Mouse (Mus musculus) myocyte (in vitro differentiated cells): ENCODE data around the gene R3hdm4. TPM values are rescaled to one million over a fixed set of nuclear protein-coding genes. Genes with fewer than 3 reads are reported as not detected.
"Not testable (repeated sequence)": the region's sequence is repeated elsewhere in the genome, so short reads cannot be mapped to it uniquely, and the experiment has no call there.

Source experiments
- H3K27me3 ChIP-seq: one replicate; pipeline ENCODE4 v1.6.1; 2011; ENCODE audit not compliant: control insufficient read depth, insufficient read depth, insufficient read length
- H3K36me3 ChIP-seq: one replicate; pipeline ENCODE4 v1.6.1; 2011; ENCODE audit not compliant: control insufficient read depth, insufficient read depth
- H3K4me2 ChIP-seq: one replicate; pipeline ENCODE4 v1.6.1; 2011; ENCODE audit warnings: low read depth, control low read depth
- H3K4me3 ChIP-seq: one replicate; pipeline ENCODE4 v1.5.1; 2011; ENCODE audit warnings: mild to moderate bottlenecking, control low read depth, moderate library complexity
- H3K79me2 ChIP-seq: one replicate; pipeline ENCODE4 v1.6.1; 2011; ENCODE audit not compliant: control insufficient read depth, insufficient read depth
- H3ac ChIP-seq: one replicate; pipeline ENCODE4 v1.6.1; 2011; ENCODE audit not compliant: control insufficient read depth, insufficient read length
- CEBPB ChIP-seq: IDR thresholded peaks from 2 replicates; pipeline ENCODE4 v1.6.1; 2011; ENCODE audit warnings: mild to moderate bottlenecking, moderate library complexity; ENCODE audit not compliant: poor library complexity, insufficient read depth, severe bottlenecking
- E2F4 ChIP-seq: IDR thresholded peaks from one replicate; pipeline ENCODE4 v1.6.1; 2011; ENCODE audit warnings: mild to moderate bottlenecking, control low read depth, moderate library complexity; ENCODE audit not compliant: insufficient read depth
- MAX ChIP-seq: IDR thresholded peaks from one replicate; pipeline ENCODE4 v1.6.1; 2011; ENCODE audit warnings: low read depth, mild to moderate bottlenecking, control low read depth
- MYOD1 ChIP-seq, 3 experiments: IDR thresholded peaks; one replicate each; pipeline ENCODE4 v1.6.1; 2011; ENCODE audit warnings: control low read depth in 2 of 3, low read depth in 2 of 3, mild to moderate bottlenecking in 2 of 3, moderate library complexity in 1 of 3; ENCODE audit not compliant: insufficient read length in 2 of 3, control insufficient read depth in 1 of 3
- MYOG ChIP-seq, 3 experiments: IDR thresholded peaks; one replicate each; pipeline ENCODE4 v1.6.1; 2011; ENCODE audit warnings: control low read depth in 2 of 3, low read depth in 2 of 3, mild to moderate bottlenecking in 2 of 3; ENCODE audit not compliant: insufficient read length in 2 of 3, control insufficient read depth in 1 of 3, insufficient read depth in 1 of 3
- POLR2A ChIP-seq: IDR thresholded peaks from one replicate; pipeline ENCODE4 v1.6.1; 2011; ENCODE audit warnings: low read depth, mild to moderate bottlenecking, control low read depth, moderate library complexity; ENCODE audit not compliant: insufficient read length
- POLR2AphosphoS2 ChIP-seq: IDR thresholded peaks from one replicate; pipeline ENCODE4 v1.6.1; 2011; ENCODE audit warnings: low read depth, control low read depth; ENCODE audit not compliant: insufficient read length
- REST ChIP-seq: IDR thresholded peaks from one replicate; pipeline ENCODE4 v1.6.1; 2011; ENCODE audit warnings: mild to moderate bottlenecking, control low read depth, moderate library complexity; ENCODE audit not compliant: insufficient read depth, insufficient read length
- SRF ChIP-seq: IDR thresholded peaks from one replicate; pipeline ENCODE4 v1.6.1; 2011; ENCODE audit warnings: low read depth; ENCODE audit not compliant: control insufficient read depth, insufficient read length
- TCF12 ChIP-seq: IDR thresholded peaks from one replicate; pipeline ENCODE4 v1.6.1; 2011; ENCODE audit warnings: mild to moderate bottlenecking, control low read depth; ENCODE audit not compliant: poor library complexity, insufficient read depth, severe bottlenecking
- TCF3 ChIP-seq: IDR thresholded peaks from one replicate; pipeline ENCODE4 v1.6.1; 2011; ENCODE audit warnings: low read depth, control low read depth; ENCODE audit not compliant: insufficient read length
- USF1 ChIP-seq: IDR thresholded peaks from one replicate; pipeline ENCODE4 v1.6.1; 2011; ENCODE audit warnings: low read depth, mild to moderate bottlenecking, control low read depth, moderate library complexity
- polyA plus RNA-seq: library from polyadenylated mRNA; unstranded; fragments of >200 nt; fragmentation: generic; extraction: Trizol; gene quantifications from one replicate; pipeline ENCODE4 v1.2.1, GENCODE M21; 2012; ENCODE audit warnings: missing spikeins

The R3hdm4 gene
- polyA plus RNA-seq, 1 experiment: 69.0 TPM

- Histone ChIP-seq H3K27me3 (peaks cover 19% of the 10 kb centered on the region), H3K4me3 (no peak overlapping the region), H3ac (no peak overlapping the region), H3K4me2 (no peak overlapping the region), H3K36me3 (no peaks in the 10 kb centered on the region), H3K79me2 (no peaks in the 10 kb centered on the region)
- TF ChIP-seq E2F4: no peak
- no peak for TF ChIP-seq SRF
- no peak for TF ChIP-seq MYOG (IDR thresholded peaks at IDR 0.05; ENCODE audit: control insufficient read depth in 1 of 3, insufficient read depth in 1 of 3, insufficient read length in 2 of 3, low read depth in 2 of 3)
- TF ChIP-seq TCF12: no peak
- TF ChIP-seq CEBPB: no peak
- TF ChIP-seq REST: no peak
- TF ChIP-seq POLR2AphosphoS2: no peak
- TF ChIP-seq USF1: no peak
- TF ChIP-seq MAX: no peak
- TF ChIP-seq TCF3: no peak
- no peak for TF ChIP-seq POLR2A
- TF ChIP-seq MYOD1 (IDR thresholded peaks at IDR 0.05; ENCODE audit: control insufficient read depth in 1 of 3, insufficient read length in 2 of 3, low read depth in 2 of 3): no peak
Measured at GRCm38 (mm10) chr10:79889386-79889785, 31.6 kb downstream of the R3hdm4 start.

- Histone ChIP-seq H3K79me2 (no peaks in the 10 kb centered on the region), H3K4me3 (no peak overlapping the region), H3K4me2 (no peak overlapping the region), H3K27me3 (peaks cover 19% of the 10 kb centered on the region), H3ac (no peak overlapping the region), H3K36me3 (no peaks in the 10 kb centered on the region)
- no peak for TF ChIP-seq MYOD1 (IDR thresholded peaks at IDR 0.05; ENCODE audit: control insufficient read depth in 1 of 3, insufficient read length in 2 of 3, low read depth in 2 of 3)
- no peak for TF ChIP-seq SRF
- no peak for TF ChIP-seq REST
- TF ChIP-seq USF1: no peak
- no peak for TF ChIP-seq MAX
- TF ChIP-seq TCF12: no peak
- no peak for TF ChIP-seq POLR2A
- TF ChIP-seq POLR2AphosphoS2: no peak
- TF ChIP-seq CEBPB: no peak
- TF ChIP-seq E2F4: no peak
- TF ChIP-seq MYOG (IDR thresholded peaks at IDR 0.05; ENCODE audit: control insufficient read depth in 1 of 3, insufficient read depth in 1 of 3, insufficient read length in 2 of 3, low read depth in 2 of 3): no peak
- TF ChIP-seq TCF3: no peak
Measured at GRCm38 (mm10) chr10:79886611-79887010, 34.4 kb downstream of the R3hdm4 start.

GRCm38 (mm10) chr10:79886054-79886453, 35.0 kb downstream of the R3hdm4 start, which contains the start of gene Elane:
Elane (plus strand) TSS chr10:79886247.
- TF ChIP-seq REST (no peak), MYOG (IDR thresholded peaks at IDR 0.05; ENCODE audit: control insufficient read depth in 1 of 3, insufficient read depth in 1 of 3, insufficient read length in 2 of 3, low read depth in 2 of 3) (no peak), POLR2A (no peak), E2F4 (no peak), MYOD1 (IDR thresholded peaks at IDR 0.05; ENCODE audit: control insufficient read depth in 1 of 3, insufficient read length in 2 of 3, low read depth in 2 of 3) (no peak), SRF (no peak), CEBPB (no peak)
- Histone ChIP-seq H3ac (no peak within 1 kb of the TSS), H3K36me3 (no peaks in the 10 kb centered on the region), H3K4me3 (no peak within 1 kb of the TSS), H3K79me2 (no peaks in the 10 kb centered on the region), H3K4me2 (no peak within 1 kb of the TSS), H3K27me3 (peaks cover 19% of the 10 kb centered on the region)

GRCm38 (mm10) chr10:79884938-79885337, 36.1 kb downstream of the R3hdm4 start:
- H3K4me3 ChIP-seq, H3K27me3 ChIP-seq, H3ac ChIP-seq, H3K36me3 ChIP-seq, H3K79me2 ChIP-seq, H3K4me2 ChIP-seq: not testable (repeated sequence)

- TF ChIP-seq E2F4 (no peak), REST (no peak), POLR2A (no peak), TCF12 (no peak), CEBPB (no peak), TCF3 (no peak), USF1 (no peak)
- no peaks in the 10 kb centered on the region for H3K36me3 ChIP-seq
- H3K4me3 ChIP-seq: no peak overlapping the region
- peaks cover 8% of the 10 kb centered on the region for H3K27me3 ChIP-seq
- H3K79me2 ChIP-seq: no peaks in the 10 kb centered on the region
- peak overlapping the region; percentile 0 for H3K4me2 ChIP-seq
- no peak overlapping the region for H3ac ChIP-seq
Measured at GRCm38 (mm10) chr10:79884446-79884845, 36.6 kb downstream of the R3hdm4 start.
